Mouse (Mus musculus) left cerebral cortex, postnatal 14 days (tissue): ENCODE data around the gene Gatd1. TPM values are rescaled to one million over a fixed set of nuclear protein-coding genes. Genes with fewer than 3 reads are reported as not detected.
A peak's percentile ranks its signal among the peaks of the same experiment; 100 is the strongest.

Experiments
- DNase-seq, 2 experiments: peaks; one replicate each; pipeline ENCODE4 v3.0.0; 2021 to 2022; ENCODE audit warnings: low spot score in 2 of 2, mixed read lengths in 1 of 2
- intact Hi-C: fragments of 180-260 bp; cut with DNase I; formaldehyde crosslinking; loops from one replicate; pipeline ENCODE4 v1.15.1; 2025
- total RNA-seq, 2 experiments: library from RNA; stranded (reverse); gene quantifications; 2 replicates each; pipeline ENCODE4 v1.2.3; 2021

Gatd1 gene
- total RNA-seq, 2 experiments from 2014 or later: 36.0 to 42.6 TPM

- intact Hi-C loops: no loop called here
- DNase-seq: peak; percentile 36 to 58
These were observed 10.6 kb downstream of the Gatd1 start for GRCm38 (mm10) chr7:141403305-141403704.

- DNase-seq: no peak
- intact Hi-C loops: no loop called here
These were observed 18.6 kb downstream of the Gatd1 start for GRCm38 (mm10) chr7:141395348-141395747.

GRCm38 (mm10) chr7:141394771-141395170, 19.2 kb downstream of the Gatd1 start:
- DNase-seq: peak; percentile 51 to 82
- intact Hi-C loops: no loop called here

- intact Hi-C loops: no loop called here
- no peak for DNase-seq
These were observed 19.8 kb downstream of the Gatd1 start for GRCm38 (mm10) chr7:141394158-141394557.

DNA sequence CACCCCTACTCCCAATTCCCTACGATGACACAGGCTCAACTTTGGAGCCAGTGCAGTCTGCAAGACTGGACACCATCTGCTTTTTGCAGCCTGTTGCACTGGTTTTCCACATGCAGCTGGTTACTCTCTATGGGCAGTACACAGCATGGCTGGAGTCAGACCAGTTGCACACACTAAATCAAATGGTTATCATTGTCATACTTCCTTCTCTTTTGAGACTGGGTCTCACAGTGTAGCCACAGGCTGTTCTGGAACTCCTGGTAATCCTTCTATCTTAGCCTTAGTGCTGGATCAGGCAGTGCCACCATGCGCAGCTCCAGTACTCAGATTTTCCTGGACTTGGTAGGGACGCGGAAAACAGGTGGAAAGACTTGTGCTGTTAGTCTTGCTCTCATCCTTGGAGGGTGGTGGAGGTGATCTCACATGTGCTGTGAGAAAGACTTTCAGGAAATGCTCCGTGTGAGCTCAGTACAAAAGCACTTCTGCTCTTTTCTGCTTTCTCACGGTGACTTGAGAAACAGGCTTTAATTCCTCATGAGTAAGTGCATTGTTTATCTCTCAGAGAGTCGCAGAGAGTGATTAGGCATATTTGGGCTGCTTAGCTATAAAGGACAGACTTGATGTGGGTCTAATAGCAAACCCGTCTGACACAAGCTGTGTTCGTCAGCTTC, 21.2 kb downstream of the Gatd1 start:
- intact Hi-C loops: no loop called here
- no peak for DNase-seq

DNA sequence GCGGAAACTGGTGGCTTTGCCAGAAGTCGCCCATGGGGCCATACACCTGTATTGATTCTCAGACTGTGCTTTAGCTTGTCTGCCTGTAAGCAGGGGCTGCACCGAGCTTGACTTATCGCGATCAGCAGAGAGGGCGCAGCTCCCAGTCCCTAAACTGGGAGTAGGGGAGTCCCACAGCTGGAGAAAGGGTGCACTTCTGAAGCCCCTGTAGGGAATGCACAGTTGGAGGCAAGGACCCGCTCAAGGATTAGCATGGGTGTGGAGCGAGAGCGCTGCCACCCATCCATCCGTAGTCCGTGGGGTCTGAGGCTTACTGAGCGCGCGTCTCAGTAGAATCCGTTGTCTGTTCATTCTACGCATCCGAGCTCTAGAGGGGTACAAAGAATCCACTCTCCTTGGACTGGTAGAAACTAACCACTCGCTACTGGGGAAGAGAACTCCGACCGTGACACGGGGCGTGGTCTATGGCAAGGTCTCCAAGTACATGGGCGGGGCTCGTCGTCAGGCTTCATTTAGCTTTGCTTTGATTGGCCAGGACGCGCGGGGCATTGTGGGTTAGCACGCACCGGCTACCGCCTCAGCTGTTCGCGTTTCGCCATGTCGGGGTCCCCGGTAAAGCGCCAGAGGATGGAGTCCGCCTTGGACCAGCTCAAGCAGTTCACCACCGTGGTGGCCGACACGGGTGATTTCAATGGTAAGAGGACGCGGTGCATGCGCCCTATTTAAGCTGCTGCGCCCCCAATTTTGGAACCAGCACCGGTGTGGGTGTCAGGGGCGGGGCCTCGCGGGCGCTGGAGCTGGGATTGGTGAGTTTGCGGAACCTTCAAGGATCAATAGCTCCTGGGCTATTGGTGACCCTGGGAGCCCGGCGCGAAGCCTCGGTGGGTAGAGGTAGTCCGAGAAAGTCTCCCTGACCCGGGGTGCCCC, 22.0 kb downstream of the Gatd1 start, which contains the start of gene Taldo1:
Taldo1 (plus strand) TSS at position 575 of the 927 bp plus-strand sequence.
- peak; percentile 95 to 96 for DNase-seq
- intact Hi-C loops: no loop called here

GRCm38 (mm10) chr7:141390326-141391259, 23.3 kb downstream of the Gatd1 start:
- no peak for DNase-seq
- intact Hi-C loops: no loop called here

DNA sequence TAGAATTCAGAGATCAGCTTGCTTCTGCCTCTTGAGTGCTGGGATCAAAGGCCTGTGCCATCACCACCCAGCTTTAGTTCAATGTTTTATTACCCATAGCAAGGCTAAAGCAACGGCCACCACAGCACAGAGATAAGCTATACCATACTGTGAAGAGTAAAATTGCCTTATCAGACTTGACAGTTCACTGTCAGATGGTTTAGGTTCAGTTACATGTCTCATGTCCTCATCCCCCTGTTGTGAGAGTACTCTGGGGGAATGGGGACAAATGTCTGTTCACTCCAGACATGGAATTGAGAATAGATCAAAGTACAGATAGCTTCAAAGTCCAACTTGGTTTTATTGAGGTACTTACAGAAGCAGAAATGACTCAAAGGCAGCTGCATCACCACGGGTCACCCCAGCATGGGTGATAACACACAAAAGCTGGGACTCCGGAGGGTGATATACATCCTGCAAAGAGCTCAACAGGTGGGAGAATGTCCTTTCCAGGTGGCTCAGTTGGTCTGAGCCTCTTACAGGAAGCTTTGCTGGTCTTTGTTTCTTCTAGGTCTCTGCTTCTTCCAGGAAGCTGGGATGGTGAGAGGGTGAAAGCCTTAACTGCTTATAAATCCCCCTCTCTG, 25.3 kb downstream of the Gatd1 start:
- DNase-seq: no peak
- intact Hi-C loops: no loop called here

DNA sequence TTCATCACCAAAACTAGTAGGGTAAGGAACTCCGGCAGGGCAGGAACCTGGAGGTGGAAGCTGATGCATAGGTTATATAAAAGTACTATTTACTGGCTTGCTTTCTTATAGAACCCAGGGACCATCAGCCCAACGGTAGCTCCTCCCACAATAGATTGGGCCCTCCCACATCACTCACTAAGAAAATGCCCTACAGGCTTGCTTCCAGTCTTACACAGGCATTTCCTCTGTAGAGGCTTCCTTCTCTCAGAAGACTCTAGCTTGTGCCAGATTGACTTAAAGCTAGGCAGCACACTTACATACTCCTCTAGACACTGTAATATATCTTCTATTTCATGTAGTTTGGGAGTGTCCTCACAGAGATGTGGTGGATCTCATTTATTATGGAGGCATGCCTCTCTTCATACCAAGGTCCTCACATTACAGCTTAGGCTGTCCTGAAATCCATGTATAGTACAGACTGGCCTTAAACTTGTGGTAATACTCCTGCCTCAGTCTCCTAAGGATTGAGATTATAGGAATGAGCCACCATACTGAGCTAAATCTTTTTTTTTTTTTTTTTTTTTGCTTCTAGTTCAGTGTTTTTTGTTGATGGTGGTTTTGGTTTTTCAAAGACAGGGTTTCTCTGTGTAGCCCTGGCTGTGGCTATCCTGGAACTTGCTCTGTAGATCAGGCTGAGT, 26.0 kb downstream of the Gatd1 start:
- intact Hi-C loops: no loop called here
- no peak for DNase-seq

DNA sequence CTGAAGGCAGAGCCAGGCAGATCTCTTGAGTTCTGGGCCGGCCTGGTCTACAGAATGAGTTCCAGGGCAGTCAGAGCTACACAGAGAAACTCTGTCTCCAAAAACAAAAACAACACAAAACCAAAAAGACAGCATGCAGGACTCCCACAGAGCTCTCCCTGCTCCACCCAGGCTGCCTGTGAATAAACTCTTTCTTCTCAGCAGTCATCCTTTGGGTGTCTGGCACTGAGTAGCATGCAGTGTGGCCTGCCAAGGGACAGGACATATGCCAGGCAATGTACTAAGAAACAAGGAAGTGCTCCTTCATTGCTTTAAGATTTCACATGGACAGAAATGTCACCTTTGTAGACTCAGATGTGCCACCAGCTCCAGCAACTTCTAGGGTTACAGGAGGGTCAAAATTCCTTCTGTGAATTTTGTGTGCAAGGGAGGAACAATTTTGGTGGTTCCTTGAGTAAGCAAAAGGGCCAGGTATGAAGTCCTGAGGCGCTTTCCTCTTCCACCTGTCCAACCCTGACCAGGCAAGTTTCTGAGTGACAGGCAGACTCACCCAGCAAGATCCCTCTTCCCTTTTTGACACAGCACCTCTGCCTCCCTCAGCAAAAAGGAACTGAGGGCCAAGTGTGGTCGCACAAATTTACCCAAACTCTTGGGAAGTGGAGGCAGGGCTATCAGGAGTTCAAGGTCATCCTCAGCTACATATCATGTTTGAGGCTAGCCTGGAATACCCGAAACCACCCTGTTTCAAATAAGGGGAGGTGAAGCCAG, 32.7 kb downstream of the Gatd1 start:
- no peak for DNase-seq

GRCm38 (mm10) chr7:141379584-141379983, 34.4 kb downstream of the Gatd1 start:
- no peak for DNase-seq
- intact Hi-C loops: no loop called here

More for the DNA sequence above, 32.7 kb downstream of the Gatd1 start:
- intact Hi-C loops: no loop called here

DNA sequence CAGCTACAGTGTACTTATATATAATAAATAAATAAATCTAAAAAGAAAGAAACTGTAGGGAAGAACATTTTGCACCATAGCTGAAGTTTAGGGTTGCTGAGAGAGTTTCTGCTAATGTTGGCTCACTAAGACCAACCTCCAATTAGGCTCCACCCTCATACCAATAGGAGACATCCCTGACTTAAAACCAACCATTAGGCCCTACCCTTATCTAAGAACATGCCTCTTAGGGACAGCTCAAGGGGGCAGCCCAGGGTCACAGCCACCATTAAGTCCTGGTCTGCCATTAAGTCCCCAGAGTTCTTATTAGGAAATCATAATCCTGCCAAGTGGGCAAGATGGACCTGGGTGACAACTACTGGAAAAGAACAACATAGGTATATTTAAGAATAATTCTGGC, 39.5 kb downstream of the Gatd1 start:
- intact Hi-C loops: no loop called here

DNA sequence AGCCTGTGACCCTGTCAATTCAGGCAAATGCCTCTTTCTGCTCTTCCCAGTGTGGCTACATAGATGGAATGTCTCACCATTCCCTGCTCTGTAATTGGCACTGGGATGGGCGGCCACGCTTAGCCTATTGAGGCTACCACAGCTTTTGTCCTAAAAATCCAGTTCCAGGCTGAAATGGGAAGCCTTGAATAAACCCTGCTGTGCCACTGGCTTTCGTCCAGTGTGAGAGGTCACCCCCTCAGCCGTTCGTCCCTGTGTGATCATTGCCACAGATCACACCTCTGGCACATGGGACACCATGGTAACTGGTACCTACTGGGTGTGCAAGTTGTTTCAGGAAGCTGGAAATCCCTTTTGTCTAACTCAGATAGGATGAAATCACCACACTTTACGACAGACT, 40.3 kb downstream of the Gatd1 start:
- intact Hi-C loops: no loop called here
- DNase-seq: no peak

More for the DNA sequence above, 39.5 kb downstream of the Gatd1 start:
- DNase-seq: no peak

- intact Hi-C loops: no loop called here
- no peak for DNase-seq
These were observed 41.9 kb downstream of the Gatd1 start for GRCm38 (mm10) chr7:141371942-141372595.

DNA sequence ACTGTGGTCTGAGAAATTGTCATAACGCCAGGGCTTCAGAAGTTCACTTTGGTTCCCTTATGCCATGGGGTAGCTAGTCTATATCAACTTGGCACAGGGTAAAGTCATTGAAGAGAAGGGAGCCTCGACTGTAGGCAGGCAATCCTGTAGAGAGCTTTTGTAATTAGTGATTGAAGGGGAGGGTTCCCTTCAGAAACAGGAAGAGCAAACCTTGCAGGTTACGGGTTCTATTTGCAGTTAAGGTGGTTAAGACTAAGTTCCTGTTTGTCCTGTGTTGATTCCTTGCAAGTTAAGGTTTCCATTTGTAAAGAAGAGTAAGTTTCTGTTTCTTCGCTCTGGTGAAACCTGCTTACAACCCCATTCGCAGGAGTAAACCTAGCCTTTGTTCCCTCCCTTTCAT, 44.0 kb downstream of the Gatd1 start:
- intact Hi-C loops: loop anchor here (10.0 kb wide), 1 partner anchor 275 kb away; no protein-coding TSS in a partner anchor
- DNase-seq: no peak

- DNase-seq: no peak
- intact Hi-C loops: loop anchor here (10.0 kb wide), 1 partner anchor 273 kb away; no protein-coding TSS in a partner anchor
These were observed 46.6 kb downstream of the Gatd1 start for GRCm38 (mm10) chr7:141367358-141367757.

- intact Hi-C loops: loop anchor here (10.0 kb wide), 1 partner anchor 270 kb away; no protein-coding TSS in a partner anchor
These were observed 48.9 kb downstream of the Gatd1 start for GRCm38 (mm10) chr7:141365049-141365445.

More at GRCm38 (mm10) chr7:141365049-141365445, 48.9 kb downstream of the Gatd1 start:
- no peak for DNase-seq
